In genomic region chr16:30503958-30504357, GRCm38 (mm10) we compare ENCODE assay signal across 8 mouse cellular contexts. TPM values are rescaled to one million over a fixed set of nuclear protein-coding genes. Genes with fewer than 3 reads are reported as not detected.
A peak's percentile ranks its signal among the peaks of the same experiment; 100 is the strongest.
DNase-seq lines count a peak whose midpoint lies in the region; ATAC-seq and TF ChIP-seq lines count a peak whose summit lies in the region.

No protein-coding gene starts in this region.

- no peaks in the 10 kb centered on the region for H3K27me3 ChIP-seq in kidney, embryonic 14.5 days (ENCODE audit: control insufficient read depth, insufficient read depth, low read length)
- peaks cover 29% of the 10 kb centered on the region for H3K27me3 ChIP-seq in E14TG2a.4 (ENCODE audit: insufficient read depth, low read length)
- no peaks in the 10 kb centered on the region for H3K27me3 ChIP-seq in limb, embryonic 11.5 days (ENCODE audit: control insufficient read depth, insufficient read depth, low read length)
- H3K27me3 ChIP-seq in midbrain, postnatal 0 days (ENCODE audit: insufficient read depth, low read length) = no peaks in the 10 kb centered on the region

- peak; percentile 58 for TF ChIP-seq CTCF in E14TG2a.4 (conservative IDR thresholded peaks at IDR 0.05; ENCODE audit: low read length)
- peak; percentile 79 for TF ChIP-seq CTCF in midbrain, postnatal 0 days (IDR thresholded peaks at IDR 0.05)

- no peak for ATAC-seq in kidney, embryonic 14.5 days (ENCODE audit: low FRiP score, low TSS enrichment)
- ATAC-seq in common myeloid progenitor, adult 5-6 weeks (replicated peaks; ENCODE audit: low read depth, poor library complexity, severe bottlenecking) = peak; percentile 77
- ATAC-seq in limb, embryonic 11.5 days (ENCODE audit: insufficient number of reproducible peaks, low FRiP score, low TSS enrichment, low read depth) = no peak
- 0 out of 2 replicates have a peak, but pooled peaks have one; percentile 14 for ATAC-seq in midbrain, postnatal 0 days (ENCODE audit: low FRiP score)

- H3K4me1 ChIP-seq in kidney, embryonic 14.5 days (ENCODE audit: control insufficient read depth, insufficient read depth, low read length) = peaks cover 18% of the 10 kb centered on the region
- H3K4me1 ChIP-seq in E14TG2a.4 (replicated peaks; ENCODE audit: low read depth, low read length) = peaks cover 35% of the 10 kb centered on the region
- H3K4me1 ChIP-seq in limb, embryonic 11.5 days (ENCODE audit: control insufficient read depth, insufficient read depth, low read length) = peaks cover 7% of the 10 kb centered on the region; the same call in 1 of the 2 replicates
- H3K4me1 ChIP-seq in midbrain, postnatal 0 days (ENCODE audit: insufficient read depth, low read length) = no peaks in the 10 kb centered on the region

- no peak overlapping the region for H3K4me3 ChIP-seq in kidney, embryonic 14.5 days (ENCODE audit: low read length)
- H3K4me3 ChIP-seq in E14TG2a.4 (replicated peaks; ENCODE audit: low read length) = no peak overlapping the region
- H3K4me3 ChIP-seq in limb, embryonic 11.5 days (ENCODE audit: low read depth, low read length) = no peak overlapping the region
- H3K4me3 ChIP-seq in midbrain, postnatal 0 days (ENCODE audit: low read depth, low read length) = no peak overlapping the region

- intact Hi-C loops in heart, postnatal 10 days (cut with DNase I) = loop anchor here (1.0 to 5.0 kb wide), 3 partner anchors 119 to 252 kb away; no protein-coding TSS in a partner anchor

- DNase-seq in kidney, adult 11 months = peak; percentile 57
- peak; percentile 78 to 79 for DNase-seq in heart, postnatal 10 days
- DNase-seq in limb, embryonic 11.5 days (ENCODE audit: low spot score) = peak; percentile 74
- DNase-seq in midbrain, postnatal 0 days (ENCODE audit: low spot score) = peak; percentile 51
- peak; percentile 78 for DNase-seq in yolk sac, embryonic 10.5 days (ENCODE audit: low spot score)

- no peak overlapping the region for H3K9ac ChIP-seq in kidney, embryonic 14.5 days (ENCODE audit: low read depth, low read length)
- H3K9ac ChIP-seq in limb, embryonic 11.5 days (ENCODE audit: low read length) = no peak overlapping the region
- no peak overlapping the region for H3K9ac ChIP-seq in midbrain, postnatal 0 days (replicated peaks; ENCODE audit: low read length, poor library complexity, severe bottlenecking)

- no peaks in the 10 kb centered on the region for H3K36me3 ChIP-seq in kidney, embryonic 14.5 days (ENCODE audit: control insufficient read depth, insufficient read depth, low read length)
- no peaks in the 10 kb centered on the region for H3K36me3 ChIP-seq in E14TG2a.4 (ENCODE audit: insufficient read depth, low read length)
- no peaks in the 10 kb centered on the region for H3K36me3 ChIP-seq in limb, embryonic 11.5 days (ENCODE audit: control insufficient read depth, insufficient read depth, low read length)
- no peaks in the 10 kb centered on the region for H3K36me3 ChIP-seq in midbrain, postnatal 0 days (ENCODE audit: insufficient read depth, low read length)

- WGBS in kidney, embryonic 14.5 days = 17% methylated on average over 15 of the region's 15 CpGs
- 18% methylated on average over 15 of the region's 15 CpGs for WGBS in limb, embryonic 11.5 days
- 18% methylated on average over 15 of the region's 15 CpGs for WGBS in midbrain, postnatal 0 days

- no peaks in the 10 kb centered on the region for H3K9me3 ChIP-seq in kidney, embryonic 14.5 days (ENCODE audit: control insufficient read depth, low read length)
- no peaks in the 10 kb centered on the region for H3K9me3 ChIP-seq in E14TG2a.4 (ENCODE audit: low read length)
- H3K9me3 ChIP-seq in limb, embryonic 11.5 days (ENCODE audit: control insufficient read depth, low read length) = no peaks in the 10 kb centered on the region
- H3K9me3 ChIP-seq in midbrain, postnatal 0 days (ENCODE audit: low read length) = no peaks in the 10 kb centered on the region

- H3K4me2 ChIP-seq in kidney, embryonic 14.5 days (replicated peaks; ENCODE audit: low read depth, low read length) = no peak overlapping the region
- no peak overlapping the region for H3K4me2 ChIP-seq in limb, embryonic 11.5 days (ENCODE audit: low read depth, severe bottlenecking)
- no peak overlapping the region for H3K4me2 ChIP-seq in midbrain, postnatal 0 days (ENCODE audit: low read depth, low read length, poor library complexity, severe bottlenecking)

- H3K27ac ChIP-seq in kidney, embryonic 14.5 days (ENCODE audit: low read depth, low read length) = no peak overlapping the region
- no peak overlapping the region for H3K27ac ChIP-seq in limb, embryonic 11.5 days (replicated peaks; ENCODE audit: low read depth, low read length)
- H3K27ac ChIP-seq in midbrain, postnatal 0 days (ENCODE audit: low read depth, low read length) = no peak overlapping the region

RNA-seq across cellular contexts. Expression of gene Tmem44, which starts 46.7 kb away (rescaled TPM):
- 14.1 and 15.1 TPM in 2 replicates for polyA plus RNA-seq in kidney, embryonic 14.5 days (2014; fragmentation: Nextera tagmentation; extraction: Ambion mirVana)
- 0.23 and 1.4 TPM in 2 replicates for total RNA-seq in common myeloid progenitor, adult 5-6 weeks (2017)
- 10 to 100 TPM; 15.6 to 18.5 TPM for total RNA-seq in heart, postnatal 10 days (2021)
- polyA plus RNA-seq in limb, embryonic 11.5 days (2014; fragmentation: Nextera tagmentation; extraction: Ambion mirVana) = 17.2 and 20.9 TPM in 2 replicates
- 114 and 124 TPM in 2 replicates for total RNA-seq in midbrain, postnatal 0 days (2014; rRNA removed)
- polyA plus RNA-seq in midbrain, postnatal 0 days (2015; fragmentation: Nextera tagmentation; extraction: Ambion mirVana) = 64.3 and 67.7 TPM in 2 replicates

Comparison
In these comparisons a context has a peak if more than half of its experiments do, and no peak if none do; other contexts are left out.
1. ATAC-seq: peak in common myeloid progenitor, adult 5-6 weeks (single experiment) and midbrain, postnatal 0 days (single experiment); none in kidney, embryonic 14.5 days (single experiment) and limb, embryonic 11.5 days (single experiment).
2. Peak in every context shown above with its lines, with median percentiles within 50 percentile points of each other: DNase-seq.